Mouse (Mus musculus) brain, adult 10 weeks (tissue): ENCODE measurements around the gene Cdh11. TPM values are rescaled to one million over a fixed set of nuclear protein-coding genes. Genes with fewer than 3 reads are reported as not detected.

Source experiments
- polyA plus RNA-seq: library from polyadenylated mRNA; stranded (reverse); fragments of 350-450 nt; fragmentation: Illumina TruSeq; extraction: RNeasy Lipid Tissue Mini Kit (QIAGEN cat#74804); gene quantifications from one replicate; pipeline ENCODE4 v1.2.3, GENCODE M21; 2015; ENCODE audit warnings: low read depth, low replicate concordance

The Cdh11 gene
- polyA plus RNA-seq = 35.6 TPM

DNA sequence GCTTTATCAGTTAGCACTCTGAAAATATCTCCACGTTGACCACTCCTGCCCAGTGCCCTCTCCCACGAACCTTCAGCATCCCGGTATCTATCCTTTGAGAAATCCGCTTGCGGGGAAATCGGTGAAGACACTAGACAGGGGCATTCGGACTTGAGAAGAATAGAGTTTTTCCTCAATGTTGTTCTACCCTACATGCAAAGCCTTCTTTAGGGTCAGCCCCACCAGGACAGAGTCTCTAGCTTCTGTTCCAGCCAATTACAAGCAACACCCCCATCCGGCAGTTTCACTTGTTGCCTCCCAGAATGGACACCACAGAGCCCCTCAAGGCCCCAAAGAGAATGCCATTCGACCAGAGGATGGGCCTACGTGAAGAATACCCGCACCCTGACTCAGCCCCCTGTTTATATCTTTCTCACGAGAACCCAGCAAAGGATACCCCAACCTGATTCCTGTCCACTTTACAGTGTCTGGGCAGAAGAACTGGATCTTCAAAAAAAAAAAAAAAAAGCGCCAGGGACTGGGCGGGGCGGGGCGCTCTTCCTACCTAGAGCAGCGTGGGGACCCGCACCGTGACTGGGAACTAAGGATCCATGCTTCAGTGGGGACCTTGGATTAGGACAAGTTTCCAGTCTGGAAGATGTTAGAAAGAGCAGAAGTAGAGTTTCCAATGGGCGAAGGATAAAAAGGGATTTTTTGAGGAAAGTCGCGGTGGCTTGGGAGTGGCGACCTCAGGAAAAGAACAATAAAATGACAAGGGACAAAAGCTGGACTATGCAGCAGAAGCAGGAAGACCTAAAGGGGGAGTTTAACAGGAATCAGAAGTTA is at the start of gene Cdh11:
Gene Cdh11 (minus strand): TSS at position 51 of the 825 bp plus-strand sequence.

